Mouse (Mus musculus) liver, embryonic 13.5 days (tissue): ENCODE results near the gene Fer. TPM values are rescaled to one million over a fixed set of nuclear protein-coding genes. Genes with fewer than 3 reads are reported as not detected.
A peak's percentile ranks its signal among the peaks of the same experiment; 100 is the strongest.

ENCODE experiments used
- ATAC-seq: fragments of 200-750 bp; cut with Nextera tagmentation; 2 replicates; pipeline ENCODE4 v1.8.0; 2017; ENCODE audit warnings: low read depth, mild to moderate bottlenecking, moderate number of reproducible peaks, moderate library complexity
- DNase-seq: peaks from one replicate; pipeline ENCODE4 v3.0.0; 2022
- H3K27ac ChIP-seq: fragments of 300-500 bp; sonication (generic); 2 replicates; pipeline ENCODE4 v1.5.1; 2015; ENCODE audit warnings: moderate library complexity, mild to moderate bottlenecking, inconsistent platforms
- H3K27me3 ChIP-seq: fragments of 300-500 bp; sonication (generic); 2 replicates; pipeline ENCODE4 v1.6.1; 2015; ENCODE audit warnings: mild to moderate bottlenecking, inconsistent platforms
- H3K36me3 ChIP-seq: fragments of 300-500 bp; sonication (generic); 2 replicates; pipeline ENCODE4 v1.6.1; 2015; ENCODE audit warnings: mild to moderate bottlenecking, inconsistent platforms
- H3K4me1 ChIP-seq: fragments of 300-500 bp; sonication (generic); replicated peaks from 2 replicates; pipeline ENCODE4 v1.6.1; 2015; ENCODE audit warnings: inconsistent platforms
- H3K4me2 ChIP-seq: fragments of 300-500 bp; sonication (generic); 2 replicates; pipeline ENCODE4 v1.6.1; 2015; ENCODE audit warnings: inconsistent platforms, mild to moderate bottlenecking, moderate library complexity
- H3K4me3 ChIP-seq: fragments of 300-500 bp; sonication (generic); replicated peaks from 2 replicates; pipeline ENCODE4 v1.5.1; 2015; ENCODE audit warnings: mild to moderate bottlenecking, inconsistent platforms
- H3K9ac ChIP-seq: fragments of 300-500 bp; sonication (generic); 2 replicates; pipeline ENCODE4 v1.6.1; 2015; ENCODE audit warnings: mild to moderate bottlenecking, inconsistent platforms
- H3K9me3 ChIP-seq: fragments of 300-500 bp; sonication (generic); replicated peaks from 2 replicates; pipeline ENCODE4 v1.6.1; 2016; ENCODE audit warnings: inconsistent platforms
- WGBS: fragments of 180-500 bp; shearing (Covaris S2); methylation state at CpG from one replicate; pipeline ENCODE4 v1.1.7; 2015; ENCODE audit not compliant: insufficient replicate concordance; 5-methylcytosine and 5-hydroxymethylcytosine counted together
- polyA plus RNA-seq: library from polyadenylated mRNA; unstranded; fragments of >200 nt; fragmentation: Nextera tagmentation; extraction: Ambion mirVana; gene quantifications from 2 replicates; pipeline ENCODE4 v1.2.1, GENCODE M21; 2015

The Fer gene
- 9.3 and 12.4 TPM in 2 replicates for polyA plus RNA-seq

DNA sequence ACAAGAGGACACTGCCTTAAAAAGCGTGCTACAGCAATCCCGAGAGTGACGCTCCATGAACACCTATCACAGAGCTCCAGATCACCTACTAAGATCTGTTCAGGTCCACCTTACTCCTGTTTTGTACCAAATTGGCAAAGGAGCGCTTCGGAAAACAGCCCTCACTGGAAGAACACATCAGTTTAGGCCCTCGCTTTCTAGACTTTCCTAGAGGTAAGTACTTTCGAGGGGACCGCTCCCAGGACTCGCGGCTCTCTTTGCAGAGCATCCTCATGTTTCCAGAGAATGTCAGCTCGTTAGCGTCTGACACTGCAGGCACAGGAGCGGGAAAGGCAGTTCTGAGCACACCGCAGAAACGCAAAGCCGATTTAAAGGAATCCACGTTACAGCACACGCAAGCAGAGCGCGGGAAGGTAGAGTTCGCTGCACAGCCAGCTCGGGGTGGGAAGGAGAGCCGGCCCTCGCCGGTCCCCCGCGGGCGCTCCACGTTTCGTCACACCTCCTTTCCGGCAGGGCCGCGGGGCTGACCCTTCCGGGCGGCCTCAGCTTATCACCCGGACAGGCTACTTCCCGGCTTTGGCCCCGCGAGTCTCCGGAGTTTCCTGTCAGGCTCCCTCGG is at the start of gene Fer:
Gene Fer, plus strand, starts transcription at position 51 of the 619 bp plus-strand sequence.
- under 1% methylated on average over 41 of the region's 41 CpGs for WGBS
- ATAC-seq, result peak; percentile 33
- H3K4me3 ChIP-seq, result peak within 1 kb of the TSS; percentile 94

GRCm38 (mm10) chr17:63813552-63813951 is 49.3 kb upstream of the Fer start:
- Histone ChIP-seq H3K27me3 (no peaks in the 10 kb centered on the region), H3K27ac (no peak overlapping the region), H3K4me3 (no peak overlapping the region), H3K36me3 (no peaks in the 10 kb centered on the region), H3K4me2 (no peak overlapping the region), H3K4me1 (peaks cover 5% of the 10 kb centered on the region), H3K9me3 (no peaks in the 10 kb centered on the region), H3K9ac (no peak overlapping the region)
- 71% methylated on average over 6 of the region's 6 CpGs for whole genome bisulfite sequencing
- DNase-seq (no peak), ATAC-seq (no peak)

More for the DNA sequence above, at the start of gene Fer:
- Histone ChIP-seq H3K36me3 (no peaks in the 10 kb centered on the region), H3K27ac (peak within 1 kb of the TSS; percentile 70), H3K4me1 (peaks cover 25% of the 10 kb centered on the region), H3K27me3 (peaks cover 4% of the 10 kb centered on the region; the same call in 1 of the 2 replicates), H3K9ac (peak within 1 kb of the TSS; percentile 89), H3K4me2 (peak within 1 kb of the TSS; percentile 99), H3K9me3 (no peaks in the 10 kb centered on the region)
- DNase-seq, result no peak

GRCm38 (mm10) chr17:63818444-63819027 is 44.3 kb upstream of the Fer start:
- H3K27me3 ChIP-seq, result no peaks in the 10 kb centered on the region
- no peak overlapping the region for H3K9ac ChIP-seq
- H3K4me1 ChIP-seq, result peaks cover 8% of the 10 kb centered on the region
- H3K4me3 ChIP-seq, result no peak overlapping the region
- H3K4me2 ChIP-seq, result peak overlapping the region; percentile 34; the same call in 1 of the 2 replicates
- whole genome bisulfite sequencing, result 12% methylated on average over 10 of the region's 10 CpGs
- ATAC-seq (peak; percentile 73; the same call in 1 of the 2 replicates), DNase-seq (no peak)
- H3K36me3 ChIP-seq, result no peaks in the 10 kb centered on the region
- H3K27ac ChIP-seq, result no peak overlapping the region
- no peaks in the 10 kb centered on the region for H3K9me3 ChIP-seq

DNA sequence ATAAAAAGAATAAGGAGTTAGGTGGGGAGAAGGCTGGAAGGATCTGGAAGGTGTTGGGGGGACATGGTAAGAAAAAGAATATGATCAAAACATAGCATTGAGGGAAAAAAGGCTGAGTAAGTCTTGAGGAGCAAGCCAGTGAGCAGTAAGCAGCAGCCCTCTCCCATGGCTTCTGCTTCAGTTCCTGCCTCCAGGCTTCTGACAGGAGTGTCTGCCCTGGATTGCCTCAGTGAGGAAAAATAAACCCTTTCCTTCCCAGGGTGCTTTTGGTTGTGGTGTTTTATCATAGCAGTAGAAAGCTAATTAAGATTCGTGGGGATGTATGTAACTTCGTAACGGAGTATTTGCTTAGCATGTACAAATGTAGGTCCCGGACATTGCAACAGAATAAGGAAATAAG is 38.7 kb upstream of the Fer start:
- H3K4me3 ChIP-seq, result no peak overlapping the region
- H3K4me2 ChIP-seq, result no peak overlapping the region
- H3K9me3 ChIP-seq, result no peaks in the 10 kb centered on the region
- H3K27ac ChIP-seq, result no peak overlapping the region
- DNase-seq (no peak), ATAC-seq (no peak)
- no peak overlapping the region for H3K9ac ChIP-seq
- 64% methylated on average over 4 of the region's 4 CpGs for WGBS
- H3K36me3 ChIP-seq, result no peaks in the 10 kb centered on the region
- H3K4me1 ChIP-seq, result no peaks in the 10 kb centered on the region
- H3K27me3 ChIP-seq, result no peaks in the 10 kb centered on the region

GRCm38 (mm10) chr17:63826196-63826595 is 36.7 kb upstream of the Fer start:
- H3K9ac ChIP-seq, result no peak overlapping the region
- no peak for ATAC-seq
- no peak for DNase-seq
- no peaks in the 10 kb centered on the region for H3K9me3 ChIP-seq
- H3K27me3 ChIP-seq, result no peaks in the 10 kb centered on the region
- H3K4me3 ChIP-seq, result no peak overlapping the region
- WGBS, result 71% methylated on average over 8 of the region's 8 CpGs
- no peak overlapping the region for H3K27ac ChIP-seq
- H3K36me3 ChIP-seq, result no peaks in the 10 kb centered on the region
- no peak overlapping the region for H3K4me2 ChIP-seq
- no peaks in the 10 kb centered on the region for H3K4me1 ChIP-seq

DNA sequence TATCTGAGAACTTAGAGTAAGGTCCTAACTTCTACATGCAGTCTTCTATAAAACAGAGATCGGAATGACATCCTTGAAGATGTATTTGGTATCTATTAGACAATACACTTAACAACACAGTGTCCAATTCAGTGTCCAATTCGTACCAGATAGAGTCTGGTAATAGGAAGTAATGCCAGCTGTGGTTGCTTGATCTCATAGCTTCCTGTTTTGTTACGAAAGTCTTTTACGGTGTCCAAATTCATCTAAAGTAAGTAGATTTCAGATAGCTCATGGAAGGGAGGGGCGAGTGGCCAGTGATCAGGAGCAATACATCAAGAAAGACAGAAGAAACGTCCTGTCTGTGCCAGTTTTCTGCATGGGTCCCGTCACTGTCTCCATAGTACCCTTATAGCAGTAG is 36.1 kb upstream of the Fer start:
- Histone ChIP-seq H3K9ac (no peak overlapping the region), H3K4me1 (no peaks in the 10 kb centered on the region), H3K4me2 (no peak overlapping the region), H3K27me3 (no peaks in the 10 kb centered on the region), H3K27ac (no peak overlapping the region), H3K36me3 (no peaks in the 10 kb centered on the region), H3K4me3 (no peak overlapping the region), H3K9me3 (no peaks in the 10 kb centered on the region)
- ATAC-seq (no peak), DNase-seq (no peak)
- WGBS, result 21% methylated on average over 7 of the region's 7 CpGs

DNA sequence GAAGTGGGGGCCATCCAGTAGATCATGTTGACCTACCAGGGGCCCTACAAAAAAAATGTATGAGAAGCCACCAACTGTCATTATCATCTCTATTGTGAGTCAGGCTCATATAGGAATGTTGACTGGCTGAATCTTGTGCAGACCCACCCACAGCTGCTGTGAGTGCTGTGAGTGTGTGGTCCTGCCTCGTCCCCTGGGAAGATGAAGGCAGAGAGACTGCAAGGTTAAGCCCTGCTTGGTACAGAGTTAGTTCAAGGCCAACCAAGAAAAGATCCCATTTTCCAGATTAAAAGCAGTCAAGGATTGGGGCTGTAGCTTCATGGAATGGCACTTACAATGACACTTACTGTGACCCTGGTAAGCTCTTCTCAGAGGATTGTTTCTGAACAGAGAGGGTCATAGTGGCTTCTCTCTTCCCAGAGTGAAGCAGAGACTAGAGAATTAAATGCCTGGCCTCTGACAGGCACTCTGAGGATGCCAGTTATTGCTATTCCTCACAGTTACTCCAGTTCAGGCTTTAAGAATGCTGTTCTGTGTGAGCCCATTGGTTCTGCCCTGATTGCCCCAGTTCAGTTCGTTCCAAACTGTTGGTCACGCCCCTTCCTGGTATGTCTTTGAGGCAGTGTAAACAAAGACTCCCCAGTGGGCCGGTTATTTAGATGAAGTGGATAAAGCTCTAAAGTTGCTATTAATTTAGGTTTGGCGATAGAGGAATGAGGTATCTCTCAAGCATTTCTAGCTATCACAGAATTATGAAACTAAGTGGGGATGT is 34.1 kb upstream of the Fer start:
- Histone ChIP-seq H3K9me3 (no peaks in the 10 kb centered on the region), H3K4me3 (no peak overlapping the region), H3K36me3 (no peaks in the 10 kb centered on the region), H3K4me2 (no peak overlapping the region), H3K9ac (no peak overlapping the region), H3K4me1 (no peaks in the 10 kb centered on the region), H3K27ac (no peak overlapping the region), H3K27me3 (no peaks in the 10 kb centered on the region)
- ATAC-seq, result no peak
- no peak for DNase-seq
- WGBS, result 41% methylated on average over 5 of the region's 5 CpGs

DNA sequence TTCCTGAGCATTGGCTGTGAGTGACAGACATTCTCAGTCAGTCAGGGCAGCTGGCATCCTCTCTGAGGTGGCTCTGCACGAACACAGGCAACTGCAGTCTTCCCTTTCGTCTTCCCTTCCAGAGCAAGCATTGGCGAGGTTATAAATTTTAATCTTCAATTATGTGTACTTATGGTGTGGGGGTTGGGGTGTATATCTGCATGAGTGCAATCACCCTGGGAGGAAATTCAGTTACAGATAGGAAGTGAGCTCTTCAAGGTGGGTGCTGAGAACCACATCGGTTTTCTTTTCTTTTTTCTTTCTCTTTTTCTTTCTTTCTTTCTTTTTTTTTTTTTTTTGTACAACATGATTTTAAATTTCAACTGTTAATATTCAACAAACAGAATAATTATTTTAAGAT is 31.3 kb upstream of the Fer start:
- ATAC-seq, result no peak
- DNase-seq, result no peak
- no peaks in the 10 kb centered on the region for H3K36me3 ChIP-seq
- no peaks in the 10 kb centered on the region for H3K4me1 ChIP-seq
- H3K27me3 ChIP-seq, result no peaks in the 10 kb centered on the region
- 32% methylated on average over 4 of the region's 4 CpGs for WGBS
- no peak overlapping the region for H3K4me2 ChIP-seq
- no peak overlapping the region for H3K9ac ChIP-seq
- no peaks in the 10 kb centered on the region for H3K9me3 ChIP-seq
- no peak overlapping the region for H3K27ac ChIP-seq
- H3K4me3 ChIP-seq, result no peak overlapping the region

DNA sequence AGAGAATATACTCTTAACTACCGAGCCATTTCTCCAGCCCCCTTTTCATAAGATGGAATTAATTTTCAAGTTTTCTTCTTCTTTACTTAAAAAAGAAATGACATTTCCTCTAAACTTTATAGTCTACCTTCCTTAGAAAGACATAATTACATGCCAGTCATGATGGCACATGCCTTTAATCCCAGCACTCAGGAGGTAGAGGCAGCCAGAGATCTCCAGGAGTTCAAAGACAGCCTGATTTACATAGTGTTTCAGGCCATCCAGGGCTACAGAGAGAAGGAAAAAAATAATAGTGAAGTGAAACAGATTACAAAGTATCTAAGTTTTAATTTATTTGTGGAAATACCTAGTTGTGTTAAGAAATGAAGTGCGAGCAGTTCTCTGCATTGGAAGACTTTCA is 26.6 kb upstream of the Fer start:
- Histone ChIP-seq H3K4me2 (no peak overlapping the region), H3K4me3 (no peak overlapping the region), H3K27me3 (no peaks in the 10 kb centered on the region), H3K4me1 (no peaks in the 10 kb centered on the region), H3K36me3 (no peaks in the 10 kb centered on the region), H3K27ac (no peak overlapping the region), H3K9me3 (no peaks in the 10 kb centered on the region), H3K9ac (no peak overlapping the region)
- DNase-seq, result no peak
- no peak for ATAC-seq
- 68% methylated on average over 2 of the region's 2 CpGs for WGBS

- 71% methylated on average over 8 of the region's 8 CpGs for WGBS
- no peaks in the 10 kb centered on the region for H3K27me3 ChIP-seq
- H3K4me3 ChIP-seq, result no peak overlapping the region
- no peak for DNase-seq
- H3K9me3 ChIP-seq, result no peaks in the 10 kb centered on the region
- H3K27ac ChIP-seq, result no peak overlapping the region
- H3K36me3 ChIP-seq, result no peaks in the 10 kb centered on the region
- H3K9ac ChIP-seq, result no peak overlapping the region
- H3K4me1 ChIP-seq, result no peaks in the 10 kb centered on the region
- no peak overlapping the region for H3K4me2 ChIP-seq
- ATAC-seq, result no peak
Measured at GRCm38 (mm10) chr17:63836641-63837040, 26.2 kb upstream of the Fer start.

DNA sequence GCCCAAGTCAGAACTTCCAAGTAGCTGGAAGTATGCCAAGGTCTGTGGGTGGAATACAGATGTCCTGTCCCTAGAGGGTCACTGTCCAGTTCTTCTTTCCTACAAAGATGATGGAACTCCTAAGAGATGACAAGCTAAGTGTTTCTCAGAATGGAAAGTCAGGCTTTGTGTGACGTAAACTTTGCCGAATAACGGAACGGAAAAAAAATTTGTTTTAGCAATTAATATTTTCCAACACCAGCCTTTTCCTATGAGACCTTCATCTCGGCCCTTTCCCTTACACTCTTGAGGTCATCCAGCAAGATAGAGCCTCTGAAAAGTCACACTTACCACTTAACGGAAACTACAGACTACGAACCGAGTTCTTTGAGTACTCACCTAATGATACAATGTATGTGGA is 24.7 kb upstream of the Fer start:
- Histone ChIP-seq H3K9me3 (no peaks in the 10 kb centered on the region), H3K36me3 (no peaks in the 10 kb centered on the region), H3K4me2 (no peak overlapping the region), H3K27ac (no peak overlapping the region), H3K27me3 (no peaks in the 10 kb centered on the region), H3K4me3 (no peak overlapping the region), H3K9ac (no peak overlapping the region), H3K4me1 (no peaks in the 10 kb centered on the region)
- ATAC-seq (no peak), DNase-seq (no peak)
- WGBS, result 84% methylated on average over 8 of the region's 8 CpGs
